Mouse (Mus musculus) urinary bladder, postnatal 4 days (tissue): ENCODE data around the gene Mki67.

Source experiments
- DNase-seq, 2 experiments: peaks; one replicate each; pipeline ENCODE4 v3.0.0; 2021 to 2022; ENCODE audit warnings: low spot score in 2 of 2

Gene Mki67

DNA sequence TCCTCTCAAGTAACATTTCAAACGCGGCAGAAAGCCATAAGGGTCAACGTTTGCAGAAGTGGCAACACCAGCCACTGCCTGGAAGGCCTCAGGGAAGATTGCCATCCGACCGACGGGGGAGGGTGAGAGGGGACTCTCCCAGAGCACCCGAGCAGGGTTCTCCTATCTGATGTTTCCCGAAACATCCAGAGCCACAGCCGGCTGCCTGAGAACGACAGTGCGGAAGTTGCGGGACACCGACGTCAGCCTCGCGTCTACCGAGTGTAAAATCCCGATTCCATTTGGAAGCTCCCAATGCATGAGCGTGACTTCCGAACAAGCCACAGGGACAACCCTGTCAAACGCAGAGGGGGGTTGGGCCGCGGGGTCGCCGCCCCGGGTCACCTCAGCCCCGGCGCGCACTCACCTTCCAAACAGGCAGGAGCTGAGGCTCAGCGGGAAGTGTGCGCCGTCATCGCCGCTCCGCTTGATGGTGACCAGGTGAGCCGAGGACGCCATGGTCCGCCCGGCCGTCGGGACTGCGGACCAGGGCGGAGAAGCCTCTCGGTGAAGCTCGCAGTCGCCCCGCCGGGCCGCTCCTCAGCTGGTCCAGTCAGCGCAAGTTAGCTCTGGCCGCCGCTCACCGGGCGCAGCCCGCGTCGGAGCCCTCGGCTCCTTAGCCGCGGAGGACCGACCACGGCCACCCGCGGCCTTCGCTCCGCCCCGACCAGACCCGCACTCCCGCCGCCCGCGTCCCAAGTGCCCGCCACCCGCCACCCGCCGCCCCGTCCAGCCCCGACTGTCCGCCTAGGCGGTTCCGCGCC, at the start of gene Mki67:
Gene Mki67, minus strand, starts transcription at position 720 of the 803 bp plus-strand sequence.
- DNase-seq, result no peak

DNA sequence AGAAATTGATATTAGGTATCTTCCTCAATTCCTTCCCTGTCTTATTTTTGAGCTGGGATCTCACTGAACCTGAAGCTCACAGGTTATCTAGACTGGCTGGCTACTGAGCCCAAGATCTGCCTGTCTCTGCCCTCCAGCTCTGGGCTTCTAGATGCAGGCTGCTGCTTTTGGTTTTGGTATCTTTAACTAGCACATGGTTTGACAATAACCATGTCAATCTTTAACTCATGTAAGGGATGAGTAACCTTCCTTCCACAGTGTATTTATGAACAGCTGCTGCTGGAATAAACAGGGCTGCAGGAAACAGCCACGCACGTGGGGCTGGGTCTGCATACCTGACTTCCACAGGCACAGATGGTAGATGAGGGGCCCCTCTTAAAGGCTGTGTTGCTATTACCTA, 47.1 kb upstream of the Mki67 start:
- no peak for DNase-seq

DNA sequence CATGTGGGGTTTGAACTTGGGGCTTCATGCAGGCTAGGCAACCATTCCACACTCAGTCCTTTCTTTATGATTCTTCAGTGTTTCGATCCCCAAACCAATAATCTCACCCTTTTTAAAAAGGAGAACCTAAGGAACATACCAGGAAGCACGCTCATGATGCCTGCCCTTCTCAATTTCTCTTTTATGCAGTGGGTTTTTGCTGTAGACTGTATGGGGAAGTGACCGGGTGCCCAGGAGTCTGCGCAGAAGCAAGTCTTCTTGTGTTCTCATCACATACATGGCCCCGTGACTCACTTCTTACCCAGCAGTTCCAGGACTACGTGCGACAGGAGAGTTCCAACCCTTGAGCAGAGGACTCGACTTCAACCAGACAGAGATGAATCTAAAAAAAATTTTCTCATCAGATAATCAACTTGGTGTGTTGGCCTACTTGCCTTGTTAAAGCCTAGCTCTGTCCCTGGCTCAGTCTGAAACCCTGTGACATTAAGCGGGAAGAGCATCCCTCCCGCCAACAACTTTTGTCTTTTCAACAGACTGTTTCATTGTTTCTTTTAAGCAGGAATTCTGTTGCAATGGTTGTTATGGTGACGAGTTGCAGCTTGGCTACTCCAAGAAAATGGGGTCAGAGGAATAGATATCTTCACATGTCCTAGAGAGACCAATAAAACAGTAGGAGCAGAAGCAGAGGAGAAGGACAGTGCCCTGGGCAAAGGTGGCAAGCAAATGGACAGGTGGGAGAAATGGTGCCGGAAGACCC, 42.8 kb upstream of the Mki67 start:
- no peak for DNase-seq

DNA sequence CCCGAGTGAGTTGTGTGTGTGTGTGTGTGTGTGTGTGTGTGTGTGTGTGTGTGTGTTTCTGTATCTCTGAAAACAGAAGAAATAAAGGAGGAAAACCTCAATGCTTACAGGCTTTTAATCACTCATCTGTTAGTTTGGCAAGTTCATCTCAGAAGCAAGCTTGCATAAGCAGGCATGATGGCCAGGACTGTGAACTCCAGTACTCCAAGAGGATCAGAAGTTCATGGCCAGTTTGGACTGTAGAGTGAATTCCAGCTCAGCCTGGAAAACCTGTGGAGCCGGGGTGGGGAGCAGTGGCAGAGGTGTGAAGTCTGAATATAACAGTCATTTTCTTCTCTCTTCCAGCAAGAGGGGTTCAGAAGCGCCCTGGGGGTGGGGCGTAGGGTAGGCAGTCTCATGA, 42.0 kb upstream of the Mki67 start:
- DNase-seq, result no peak

DNA sequence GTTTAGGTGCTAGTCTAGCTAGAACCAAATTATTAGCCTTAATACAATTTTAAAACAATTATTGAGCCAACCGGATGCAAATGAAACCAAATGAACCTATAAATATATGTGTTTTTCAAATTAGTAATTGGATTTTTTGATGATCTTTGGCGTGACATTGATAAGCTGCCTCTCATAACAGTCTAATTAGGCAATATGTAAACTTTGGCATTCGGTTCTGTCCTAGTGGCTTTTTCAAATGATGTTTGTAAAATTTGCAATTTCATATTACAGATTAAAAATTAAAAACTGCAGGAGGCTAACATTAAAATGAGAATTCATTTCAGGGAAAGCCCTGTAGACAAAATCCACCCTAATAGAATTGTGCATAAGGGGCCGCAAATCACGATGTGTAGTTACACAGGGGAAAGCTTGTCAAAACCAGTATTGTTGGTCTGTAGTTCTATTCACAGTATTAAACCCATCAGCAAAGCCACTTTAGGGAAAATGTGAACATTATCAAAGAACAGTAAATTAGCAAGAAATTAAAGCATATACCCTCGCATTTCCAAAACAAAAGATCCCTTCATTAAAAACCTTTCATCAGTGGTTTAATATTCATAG, 40.9 kb upstream of the Mki67 start:
- DNase-seq, result no peak

DNA sequence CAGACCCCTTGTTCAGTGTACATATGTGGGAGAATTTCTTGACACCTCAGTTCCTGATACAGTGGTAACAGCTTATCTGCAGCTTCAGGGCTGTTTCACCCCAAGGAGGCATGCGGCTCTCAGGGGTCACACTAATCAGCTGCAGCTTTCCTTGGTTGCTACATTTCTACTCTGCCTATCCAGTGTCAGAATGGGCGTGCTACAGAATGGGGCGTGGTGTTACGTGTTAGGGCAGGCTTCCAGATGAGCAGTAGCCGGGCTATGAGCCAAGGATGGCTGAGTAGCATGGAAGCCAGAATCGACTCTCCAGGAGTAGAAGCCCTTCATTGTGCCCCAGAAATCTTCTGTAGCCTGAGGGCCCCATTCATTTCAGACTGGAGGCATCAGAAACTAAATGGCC, 32.8 kb upstream of the Mki67 start:
- no peak for DNase-seq

DNA sequence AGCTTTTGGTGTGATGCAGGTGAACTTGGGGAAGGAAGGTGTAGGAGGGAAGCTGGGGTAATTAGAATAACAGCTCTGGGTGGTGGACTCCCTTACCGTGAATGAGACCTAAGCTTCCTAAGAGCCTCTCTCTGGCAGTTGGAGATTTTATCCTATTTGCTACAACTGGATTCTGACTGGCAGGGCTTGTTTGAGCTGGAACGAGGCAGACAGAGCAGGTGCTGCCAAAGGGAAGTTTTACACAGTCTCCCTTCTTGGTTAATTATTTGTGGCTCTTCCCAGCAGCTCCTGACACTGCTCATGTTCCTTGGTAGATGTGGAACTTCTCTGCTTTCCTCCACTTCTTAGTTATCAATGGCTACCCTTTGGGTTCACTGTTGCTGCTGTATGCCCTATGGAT, 30.9 kb upstream of the Mki67 start:
- no peak for DNase-seq

DNA sequence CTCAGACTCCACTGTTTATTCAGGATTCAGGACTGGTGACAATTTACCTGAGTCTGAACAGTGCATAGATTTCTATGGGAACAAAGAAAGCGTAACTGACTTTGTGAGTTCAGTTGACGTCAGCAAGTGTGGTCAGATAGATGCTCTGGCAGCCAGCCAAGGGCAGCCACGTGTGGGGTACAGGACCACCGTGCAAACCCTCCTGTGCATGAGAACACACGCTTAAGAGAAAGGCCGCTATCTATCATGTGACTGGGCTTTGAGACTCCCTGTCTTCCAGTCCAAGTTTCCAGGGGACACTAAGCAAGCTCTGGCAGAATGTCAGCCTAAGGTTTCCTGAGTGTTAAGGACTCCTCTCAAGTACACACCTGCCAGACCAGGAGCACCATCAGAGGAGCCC, 30.4 kb upstream of the Mki67 start:
- DNase-seq, result no peak

DNA sequence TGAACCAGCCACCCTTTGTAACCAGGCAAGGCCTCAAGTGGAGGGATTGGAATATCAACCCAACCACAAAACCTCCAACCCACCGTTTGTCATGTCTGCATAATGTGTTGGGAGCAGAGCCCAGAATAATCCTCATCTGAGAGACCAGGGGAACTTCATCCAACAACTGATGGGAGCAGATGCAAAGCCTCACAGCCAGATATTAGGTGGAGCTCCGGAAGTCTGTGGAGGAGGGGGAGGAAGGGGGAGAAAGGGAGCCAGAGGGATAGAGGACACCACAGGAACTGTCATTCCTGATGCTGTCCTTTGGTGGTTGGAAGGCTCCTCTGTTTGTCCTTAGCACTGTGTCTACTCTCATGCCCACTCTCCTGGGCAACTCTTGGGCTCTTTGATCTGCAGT, 28.9 kb upstream of the Mki67 start:
- peak in 1 of 2 experiments; percentile 31 for DNase-seq

DNA sequence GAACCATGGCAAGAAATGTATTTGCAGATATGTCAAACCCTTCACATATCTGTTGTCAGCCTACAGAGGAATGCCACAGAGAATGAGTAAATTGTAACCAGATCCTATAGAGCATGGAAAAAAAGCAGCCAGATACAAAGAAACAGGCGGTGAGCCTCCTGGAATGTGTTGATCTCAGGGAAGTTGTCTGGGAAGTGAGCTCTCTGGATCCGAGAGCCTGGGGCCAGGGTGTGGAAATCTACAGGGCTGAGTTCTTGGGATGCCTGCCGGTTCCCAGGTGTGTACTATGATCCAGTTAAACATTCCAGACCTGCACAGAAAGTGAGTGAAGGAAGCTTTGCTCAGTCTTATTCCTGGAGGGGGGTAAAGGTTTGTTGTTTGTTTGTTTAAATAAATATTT, 24.3 kb upstream of the Mki67 start:
- no peak for DNase-seq

DNA sequence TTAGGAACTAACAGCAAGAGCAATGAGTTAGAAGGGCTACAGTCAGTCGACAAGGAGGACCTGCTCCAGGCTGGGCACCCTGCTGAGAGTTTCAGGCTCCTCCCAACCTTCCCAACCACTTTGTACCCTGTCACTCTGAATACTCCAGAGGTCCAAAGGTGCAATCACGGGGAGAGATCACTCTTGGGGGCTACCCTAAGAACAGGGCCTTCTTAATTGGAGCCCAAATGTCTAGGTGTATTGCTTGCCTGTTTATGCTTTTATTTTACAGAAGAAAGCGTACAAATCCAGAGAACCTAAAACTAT, 20.4 kb upstream of the Mki67 start:
- no peak for DNase-seq

DNA sequence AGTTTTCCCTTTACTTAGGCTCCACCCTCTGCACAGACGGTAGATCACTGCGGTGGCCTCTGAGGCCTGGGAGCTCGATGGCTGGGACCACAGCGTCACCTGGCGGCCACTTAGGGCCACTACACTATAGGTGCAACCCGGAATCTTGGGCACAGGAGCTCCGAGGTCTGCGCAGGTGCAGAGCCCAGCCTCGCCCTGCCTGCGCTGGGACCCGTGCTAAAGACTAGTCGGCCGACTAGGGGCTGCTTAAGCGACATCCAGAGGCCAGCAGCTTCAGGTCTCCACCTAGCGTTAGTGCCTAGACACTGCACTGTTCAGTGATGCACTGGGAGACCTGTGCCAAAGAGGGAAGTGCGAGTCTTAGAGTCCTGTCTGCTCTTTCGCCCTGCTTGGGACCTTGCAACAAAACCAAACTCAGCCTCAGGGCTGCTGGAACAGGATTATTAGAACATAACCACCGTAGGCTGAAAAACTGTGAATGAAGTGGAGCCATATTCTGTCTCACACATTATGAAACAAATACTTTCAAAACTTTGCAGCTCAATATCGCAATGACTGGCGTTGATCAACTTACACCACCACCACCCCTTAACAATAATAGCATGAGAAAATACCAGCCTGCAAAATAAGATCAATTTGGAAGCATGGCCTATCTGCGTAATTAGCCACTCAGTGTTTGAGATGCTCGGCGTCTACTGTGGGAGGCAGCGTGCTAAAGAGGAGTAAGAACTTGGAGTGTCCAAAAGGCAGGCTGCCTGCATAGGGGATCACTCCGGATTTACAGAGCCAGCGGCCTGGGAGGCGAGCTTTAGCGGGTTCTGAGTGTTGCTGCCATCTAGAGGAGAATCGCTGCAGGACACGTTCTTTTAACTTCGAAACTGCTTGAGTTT, 19.8 kb upstream of the Mki67 start:
- peak; percentile 80 to 81 for DNase-seq

DNA sequence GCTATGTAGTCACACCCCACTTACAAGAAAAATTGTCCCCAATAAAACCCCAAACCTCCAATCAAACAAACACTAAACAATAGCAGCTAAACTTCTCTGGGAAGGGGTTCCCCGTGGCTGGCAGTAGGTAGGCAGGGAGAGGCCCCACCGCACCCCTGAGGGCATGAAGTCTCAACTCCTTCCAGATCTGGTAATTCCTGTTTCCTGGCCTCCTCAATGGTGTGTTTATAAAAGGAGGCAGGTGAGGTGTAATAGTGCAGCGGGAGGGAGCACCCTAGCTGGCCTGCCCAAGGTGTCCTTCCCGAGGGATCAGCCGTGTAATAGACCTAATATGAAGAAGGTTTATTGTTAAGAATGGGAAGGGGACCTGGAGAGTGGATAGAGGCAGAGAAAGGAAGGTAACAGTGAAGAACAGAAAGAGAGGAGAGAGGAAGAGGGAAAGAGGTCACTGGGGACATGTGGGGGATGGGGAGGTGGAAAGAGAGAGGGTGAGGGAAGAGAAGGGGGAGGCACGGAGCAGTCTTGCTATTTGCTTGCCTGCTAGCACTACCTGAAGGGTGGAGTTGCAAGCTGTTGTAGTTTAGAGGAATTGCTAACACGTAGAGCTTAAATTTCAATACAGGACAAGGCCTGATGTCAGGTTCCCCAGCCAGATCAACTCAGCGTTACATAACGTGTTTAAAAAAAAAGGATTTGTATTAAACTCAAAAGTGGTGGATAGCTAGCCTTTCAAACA, 18.9 kb upstream of the Mki67 start:
- no peak for DNase-seq

DNA sequence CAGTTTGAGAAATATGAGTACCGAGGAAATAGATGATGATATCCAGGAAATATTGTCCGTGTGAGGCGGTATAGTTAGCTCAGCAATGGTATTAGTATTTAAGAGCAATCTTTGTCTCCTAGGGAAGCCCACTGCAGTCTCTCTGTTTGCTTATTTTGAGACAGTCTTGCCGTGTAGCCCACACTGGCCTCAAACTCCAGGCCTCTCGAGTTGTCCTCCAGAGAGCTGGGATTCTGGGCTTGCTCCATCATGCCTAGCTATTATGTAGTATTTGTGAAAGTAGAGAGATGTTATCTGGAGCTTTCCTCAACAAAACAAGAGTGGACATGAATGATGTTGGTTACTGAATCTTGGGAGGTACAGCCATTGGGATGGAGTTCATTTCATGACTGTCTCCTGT, 18.2 kb upstream of the Mki67 start:
- no peak for DNase-seq

DNA sequence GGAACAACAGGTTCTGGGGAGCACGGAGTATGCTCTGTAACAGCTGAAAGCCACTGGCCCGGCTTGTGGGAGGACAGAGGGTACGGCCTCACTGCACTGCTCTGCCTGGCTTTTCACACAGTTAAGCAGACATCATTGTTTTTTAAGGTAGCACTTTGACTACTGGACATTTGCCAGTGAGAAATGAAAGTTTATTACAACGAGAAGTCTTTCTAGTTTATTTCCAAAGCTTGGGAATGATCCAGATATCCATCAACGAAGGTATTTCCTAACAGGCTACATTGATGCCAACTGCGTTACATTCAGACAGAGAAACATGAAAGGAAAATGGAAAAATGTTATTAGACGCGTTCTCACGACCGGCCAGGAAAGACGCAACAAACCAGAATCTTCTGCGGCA, 11.9 kb upstream of the Mki67 start:
- DNase-seq, result no peak

DNA sequence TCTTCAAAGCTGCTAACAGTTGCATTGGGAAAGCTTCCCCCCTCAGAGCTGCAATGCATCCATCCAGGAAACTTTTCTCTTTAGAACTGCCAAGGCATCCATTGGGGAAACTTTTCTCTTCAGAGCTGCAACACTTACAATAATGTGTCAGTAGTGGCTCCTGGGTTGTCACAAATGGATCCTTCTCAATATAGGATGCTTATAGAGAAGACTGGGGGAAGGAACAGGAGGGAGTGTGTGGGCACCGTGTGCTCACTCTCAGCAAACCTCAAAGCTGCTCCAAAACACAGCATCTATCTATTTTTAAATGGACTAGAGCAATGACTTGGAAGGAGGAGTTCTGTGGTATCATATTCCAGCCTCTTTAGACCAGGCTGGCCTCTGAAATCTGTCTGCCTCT, 10.5 kb upstream of the Mki67 start:
- no peak for DNase-seq

DNA sequence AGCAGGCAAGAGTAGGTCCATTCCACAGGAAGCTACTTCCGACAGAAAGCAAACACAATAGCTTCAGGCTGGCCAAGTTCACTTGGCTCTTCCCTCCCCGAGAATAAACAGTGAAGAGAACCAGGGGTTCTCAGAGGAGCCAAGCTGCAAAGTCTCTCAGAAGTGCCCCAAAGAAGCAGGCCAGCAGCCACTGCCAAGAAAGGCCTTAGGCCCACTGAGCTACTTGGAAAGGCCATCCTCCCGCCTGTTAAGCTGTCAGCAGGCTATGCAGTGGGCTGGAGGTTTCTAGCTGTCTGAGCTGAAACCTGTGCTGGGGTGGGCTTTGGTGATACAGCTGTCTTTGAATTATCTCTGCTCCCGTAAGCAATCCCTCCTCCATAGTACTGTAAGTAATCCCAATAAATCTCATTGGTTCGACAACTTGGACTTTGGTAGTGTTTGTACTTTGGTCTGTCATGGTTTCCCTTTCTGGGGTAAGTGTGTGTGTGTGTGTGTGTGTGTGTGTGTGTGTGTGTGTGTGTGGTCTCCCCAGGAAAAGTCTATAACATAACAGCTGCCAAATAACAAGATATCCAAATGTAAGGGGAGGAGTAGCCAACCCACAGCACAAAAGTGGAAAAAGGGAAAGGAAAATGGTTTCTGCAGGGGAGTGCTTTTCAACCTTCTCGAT, 7.6 kb upstream of the Mki67 start:
- no peak for DNase-seq

DNA sequence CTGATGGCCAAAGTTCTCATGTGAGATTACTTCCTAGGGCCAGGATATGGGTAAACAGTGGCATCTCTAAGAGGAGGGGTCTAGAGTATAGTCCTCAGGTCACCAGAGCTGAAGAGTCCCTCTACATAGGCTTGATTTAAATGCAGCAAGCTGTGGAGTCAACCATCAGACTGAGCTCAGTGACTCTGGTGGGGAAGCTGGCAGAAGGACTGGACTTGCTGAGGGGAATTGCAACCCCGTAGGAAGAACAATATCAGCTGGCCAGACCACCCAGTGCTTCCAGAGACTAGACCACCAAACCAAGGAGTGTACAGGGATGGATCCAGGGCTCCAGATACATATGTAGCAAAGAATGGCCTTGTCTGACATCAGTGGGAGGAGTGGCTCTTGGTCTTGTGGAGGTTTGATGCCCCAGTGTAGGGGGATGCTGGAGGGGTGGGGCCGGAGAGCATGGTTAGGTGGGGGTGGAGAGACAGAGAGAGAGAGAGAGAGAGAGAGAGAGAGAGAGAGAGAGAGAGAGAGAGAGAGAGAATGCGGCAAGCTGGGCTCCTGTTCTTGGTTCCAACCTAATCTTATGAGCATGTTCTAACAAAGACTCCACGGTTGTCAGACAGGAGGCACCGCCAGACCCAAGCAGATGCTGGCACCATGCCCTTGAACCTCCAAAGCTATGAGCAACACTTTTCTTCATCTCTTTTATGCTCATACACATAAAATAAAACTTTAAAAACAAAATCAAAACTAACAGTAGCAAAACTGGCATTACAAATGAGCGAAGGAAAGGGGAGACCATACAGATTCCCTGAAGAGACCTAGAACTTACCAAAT, 6.1 kb upstream of the Mki67 start:
- no peak for DNase-seq

DNA sequence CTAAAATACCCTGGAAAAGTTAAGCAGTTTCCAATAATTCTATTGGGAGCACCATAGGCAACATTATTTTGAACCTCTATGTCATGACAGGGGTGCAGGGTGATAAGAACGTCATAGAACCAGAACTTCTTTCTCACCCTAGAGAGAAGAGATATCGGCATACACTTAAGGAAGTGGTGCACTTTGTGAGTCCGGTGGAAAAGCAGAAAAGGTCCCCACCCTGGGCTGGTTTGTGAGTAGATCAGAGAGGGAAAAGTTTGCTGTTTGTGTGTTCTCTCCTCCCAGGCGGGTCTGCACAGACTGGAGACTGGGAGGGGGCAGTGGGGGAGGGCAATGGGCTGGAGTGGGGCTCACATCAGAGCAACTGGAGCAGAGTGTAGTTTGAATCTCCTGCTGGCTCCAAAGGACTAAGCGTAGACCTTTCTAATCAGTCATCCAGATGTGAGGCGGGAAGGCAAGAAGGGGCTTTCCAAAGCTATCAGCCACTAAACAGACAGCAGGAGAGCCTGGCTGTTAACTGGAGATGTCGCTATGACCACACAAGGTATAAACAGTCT, 5.4 kb upstream of the Mki67 start:
- no peak for DNase-seq
